Mouse (Mus musculus): Measurements from ENCODE around the gene Rnls. TPM values are rescaled to one million over a fixed set of nuclear protein-coding genes. Genes with fewer than 3 reads are reported as not detected.

Rnls gene
- polyA plus RNA-seq, 2 experiments = 1.0 to 7.3 TPM

DNA sequence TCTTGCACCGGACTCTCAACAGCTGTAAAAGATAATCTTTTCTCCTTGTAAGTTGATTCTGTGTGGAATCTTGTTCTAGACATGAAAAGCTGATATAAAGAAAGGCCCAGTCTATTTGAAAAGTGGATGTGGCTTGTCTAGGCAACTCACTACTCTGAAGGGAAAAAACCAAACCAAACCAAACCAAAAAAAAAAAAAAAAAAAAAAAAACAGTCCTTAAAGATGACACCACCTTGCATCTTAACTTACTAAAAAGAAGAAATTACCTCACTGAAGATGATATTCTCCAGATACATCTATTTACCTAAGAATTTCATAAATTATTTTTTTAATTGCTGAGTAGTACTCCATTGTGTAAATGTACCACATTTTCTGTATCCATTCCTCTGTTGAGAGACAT lies 230.2 kb downstream of the Rnls start:
- H3K9ac ChIP-seq (ENCODE audit: low read depth, low read length, severe bottlenecking) = no peak overlapping the region
- no peak for ATAC-seq (ENCODE audit: low FRiP score, low read depth)
- WGBS = 55% methylated on average over 1 of the region's 1 CpGs

DNA sequence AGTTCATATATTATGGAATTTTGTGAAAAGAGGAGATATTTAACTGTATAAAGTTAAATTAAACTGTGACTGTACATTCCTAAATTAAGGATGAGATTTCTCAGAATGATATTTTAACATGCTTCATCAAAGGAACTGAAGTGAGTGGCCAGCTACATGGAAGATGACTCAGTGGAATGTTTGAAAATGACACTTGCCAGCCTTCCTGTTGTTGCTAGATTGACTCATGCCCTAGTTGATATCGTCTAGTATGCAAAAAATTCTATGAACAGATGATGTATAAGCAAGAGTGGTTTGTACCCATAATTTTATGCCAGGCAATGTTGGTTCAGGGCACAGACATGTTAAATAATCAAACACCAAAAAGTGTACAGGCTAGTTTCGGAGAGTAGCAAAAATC lies 232.2 kb downstream of the Rnls start:
- no peak for TF ChIP-seq POLR2A (IDR thresholded peaks at IDR 0.05; ENCODE audit: borderline replicate concordance, extremely low read depth, insufficient read depth, insufficient read length)
- H3K36me3 ChIP-seq (ENCODE audit: control insufficient read depth, insufficient read depth, low read length) = no peaks in the 10 kb centered on the region
- no peaks in the 10 kb centered on the region for H3K27me3 ChIP-seq (ENCODE audit: control insufficient read depth, insufficient read depth, low read length)
- WGBS = 81% methylated on average over 2 of the region's 2 CpGs
- H3K4me3 ChIP-seq (replicated peaks; ENCODE audit: low read length) = no peak overlapping the region
- DNase-seq (ENCODE audit: low spot score) = no peak
- H3K27ac ChIP-seq (replicated peaks; ENCODE audit: low read depth, low read length) = no peak overlapping the region
- H3K9me3 ChIP-seq (ENCODE audit: control insufficient read depth, low read length) = no peaks in the 10 kb centered on the region
- no peaks in the 10 kb centered on the region for H3K4me1 ChIP-seq (ENCODE audit: control insufficient read depth, insufficient read depth, low read length)
- no peak overlapping the region for H3K4me2 ChIP-seq (replicated peaks; ENCODE audit: low read depth, low read length, severe bottlenecking)
- ATAC-seq (ENCODE audit: low FRiP score, low read depth) = no peak
- H3K9ac ChIP-seq (ENCODE audit: low read depth, low read length, severe bottlenecking) = no peak overlapping the region

More for the DNA sequence above, 230.2 kb downstream of the Rnls start:
- Histone ChIP-seq H3K27me3 (ENCODE audit: control insufficient read depth, insufficient read depth, low read length) (no peaks in the 10 kb centered on the region), H3K4me1 (ENCODE audit: control insufficient read depth, insufficient read depth, low read length) (no peaks in the 10 kb centered on the region), H3K36me3 (ENCODE audit: control insufficient read depth, insufficient read depth, low read length) (no peaks in the 10 kb centered on the region), H3K4me3 (replicated peaks; ENCODE audit: low read length) (no peak overlapping the region), H3K4me2 (replicated peaks; ENCODE audit: low read depth, low read length, severe bottlenecking) (no peak overlapping the region), H3K9me3 (ENCODE audit: control insufficient read depth, low read length) (no peaks in the 10 kb centered on the region), H3K27ac (replicated peaks; ENCODE audit: low read depth, low read length) (no peak overlapping the region)
- no peak for DNase-seq (ENCODE audit: low spot score)
- TF ChIP-seq POLR2A (IDR thresholded peaks at IDR 0.05; ENCODE audit: borderline replicate concordance, extremely low read depth, insufficient read depth, insufficient read length) = no peak

DNA sequence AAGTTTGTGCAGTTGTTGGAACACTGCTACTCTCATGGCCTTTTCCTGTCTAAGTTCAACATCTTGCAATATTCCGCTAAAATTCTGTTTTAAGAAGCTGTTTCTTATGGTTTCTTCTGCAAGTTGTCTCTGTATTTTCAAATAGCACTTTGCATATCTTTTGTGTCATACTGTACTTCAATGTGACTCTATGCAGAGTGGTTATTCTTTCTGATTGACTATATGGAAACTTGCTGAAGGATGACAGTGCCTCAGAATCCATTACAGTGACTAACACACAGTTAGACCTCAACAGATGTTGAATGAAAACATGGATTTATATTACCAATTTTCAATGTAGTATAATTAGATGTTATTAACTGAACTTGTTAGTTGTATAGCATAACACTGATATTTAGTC lies 232.9 kb downstream of the Rnls start:
- Histone ChIP-seq H3K4me3 (replicated peaks; ENCODE audit: low read length) (no peak overlapping the region), H3K36me3 (ENCODE audit: control insufficient read depth, insufficient read depth, low read length) (no peaks in the 10 kb centered on the region), H3K9ac (ENCODE audit: low read depth, low read length, severe bottlenecking) (no peak overlapping the region), H3K9me3 (ENCODE audit: control insufficient read depth, low read length) (no peaks in the 10 kb centered on the region), H3K4me1 (ENCODE audit: control insufficient read depth, insufficient read depth, low read length) (no peaks in the 10 kb centered on the region), H3K27ac (replicated peaks; ENCODE audit: low read depth, low read length) (no peak overlapping the region), H3K4me2 (replicated peaks; ENCODE audit: low read depth, low read length, severe bottlenecking) (no peak overlapping the region), H3K27me3 (ENCODE audit: control insufficient read depth, insufficient read depth, low read length) (no peaks in the 10 kb centered on the region)
- 94% methylated on average over 1 of the region's 1 CpGs for WGBS
- DNase-seq (ENCODE audit: low spot score) = no peak
- ATAC-seq (ENCODE audit: low FRiP score, low read depth) = no peak
- TF ChIP-seq POLR2A (IDR thresholded peaks at IDR 0.05; ENCODE audit: borderline replicate concordance, extremely low read depth, insufficient read depth, insufficient read length) = no peak

DNA sequence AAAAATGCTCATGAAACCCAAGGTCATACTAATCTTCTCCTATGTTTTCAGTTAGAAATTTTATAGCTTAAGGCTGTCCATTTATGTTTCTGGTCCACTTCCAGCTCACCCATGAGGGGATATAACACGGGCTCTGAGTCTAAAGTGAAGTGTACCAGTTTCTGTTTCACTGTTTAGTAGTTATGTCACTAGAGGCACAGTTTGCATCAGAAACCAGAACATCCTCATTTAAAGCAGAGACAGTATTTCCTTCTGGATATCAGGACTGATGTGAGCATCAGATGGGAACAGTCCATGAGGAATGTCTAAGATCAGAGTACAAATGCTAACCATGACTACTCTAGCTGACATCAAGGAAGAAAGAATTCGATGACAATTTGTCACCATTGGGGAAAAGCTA lies 233.9 kb downstream of the Rnls start:
- Histone ChIP-seq H3K4me1 (ENCODE audit: control insufficient read depth, insufficient read depth, low read length) (no peaks in the 10 kb centered on the region), H3K9me3 (ENCODE audit: control insufficient read depth, low read length) (no peaks in the 10 kb centered on the region), H3K4me3 (replicated peaks; ENCODE audit: low read length) (no peak overlapping the region), H3K4me2 (replicated peaks; ENCODE audit: low read depth, low read length, severe bottlenecking) (no peak overlapping the region), H3K9ac (ENCODE audit: low read depth, low read length, severe bottlenecking) (no peak overlapping the region), H3K27me3 (ENCODE audit: control insufficient read depth, insufficient read depth, low read length) (no peaks in the 10 kb centered on the region), H3K27ac (replicated peaks; ENCODE audit: low read depth, low read length) (no peak overlapping the region), H3K36me3 (ENCODE audit: control insufficient read depth, insufficient read depth, low read length) (no peaks in the 10 kb centered on the region)
- WGBS = 79% methylated on average over 2 of the region's 2 CpGs
- DNase-seq (ENCODE audit: low spot score) (no peak), ATAC-seq (ENCODE audit: low FRiP score, low read depth) (no peak)
- TF ChIP-seq POLR2A (IDR thresholded peaks at IDR 0.05; ENCODE audit: borderline replicate concordance, extremely low read depth, insufficient read depth, insufficient read length) = no peak

DNA sequence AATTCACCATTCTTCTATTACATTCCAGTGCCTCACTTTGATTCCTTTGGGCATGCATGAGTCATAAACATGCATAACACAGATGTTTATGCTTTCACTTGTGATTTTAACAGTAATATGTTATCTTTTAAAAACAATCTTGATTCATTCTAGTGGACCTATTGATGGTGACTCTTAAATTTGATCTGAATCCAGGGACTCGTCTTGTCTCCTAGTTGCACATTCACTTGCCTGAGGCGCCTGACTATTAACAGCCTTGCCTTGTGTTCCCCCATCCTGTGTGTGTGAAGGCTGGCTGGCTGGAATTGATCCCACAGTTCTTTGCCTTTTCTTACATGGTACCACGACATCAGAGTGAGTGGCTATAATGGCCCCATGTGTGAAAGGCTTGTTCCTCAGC lies 243.7 kb downstream of the Rnls start:
- no peaks in the 10 kb centered on the region for H3K9me3 ChIP-seq (ENCODE audit: control insufficient read depth, low read length)
- no peaks in the 10 kb centered on the region for H3K4me1 ChIP-seq (ENCODE audit: control insufficient read depth, insufficient read depth, low read length)
- TF ChIP-seq POLR2A (IDR thresholded peaks at IDR 0.05; ENCODE audit: borderline replicate concordance, extremely low read depth, insufficient read depth, insufficient read length) = no peak
- no peak overlapping the region for H3K4me2 ChIP-seq (replicated peaks; ENCODE audit: low read depth, low read length, severe bottlenecking)
- WGBS = 70% methylated on average over 3 of the region's 3 CpGs
- H3K9ac ChIP-seq (ENCODE audit: low read depth, low read length, severe bottlenecking) = no peak overlapping the region
- ATAC-seq (ENCODE audit: low FRiP score, low read depth) = no peak
- DNase-seq (ENCODE audit: low spot score) = no peak
- no peaks in the 10 kb centered on the region for H3K27me3 ChIP-seq (ENCODE audit: control insufficient read depth, insufficient read depth, low read length)
- H3K4me3 ChIP-seq (replicated peaks; ENCODE audit: low read length) = no peak overlapping the region
- no peak overlapping the region for H3K27ac ChIP-seq (replicated peaks; ENCODE audit: low read depth, low read length)
- no peaks in the 10 kb centered on the region for H3K36me3 ChIP-seq (ENCODE audit: control insufficient read depth, insufficient read depth, low read length)

DNA sequence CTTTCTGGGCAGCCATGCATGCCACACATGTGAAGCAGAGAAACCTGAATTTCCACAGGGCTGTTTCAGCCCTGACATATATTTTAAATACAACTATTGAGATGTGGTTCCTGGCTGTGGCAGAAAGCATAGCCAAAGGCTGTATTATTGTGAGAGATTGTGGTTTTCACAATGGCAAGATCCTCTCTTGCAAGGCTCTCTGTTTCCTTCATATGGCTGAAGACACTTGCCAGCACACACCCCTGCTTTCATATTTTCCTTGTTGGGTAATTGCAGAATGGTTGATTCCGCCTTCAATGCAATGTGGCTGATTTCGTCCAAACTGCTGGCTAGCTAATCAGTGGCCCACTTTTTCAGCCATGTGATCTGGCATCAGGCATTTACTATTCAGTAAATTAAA lies 248.9 kb downstream of the Rnls start:
- WGBS = 77% methylated on average over 2 of the region's 2 CpGs
- H3K9ac ChIP-seq (ENCODE audit: low read depth, low read length, severe bottlenecking) = no peak overlapping the region
- ATAC-seq (ENCODE audit: low FRiP score, low read depth) = no peak
- H3K9me3 ChIP-seq (ENCODE audit: control insufficient read depth, low read length) = no peaks in the 10 kb centered on the region
- no peak overlapping the region for H3K4me2 ChIP-seq (replicated peaks; ENCODE audit: low read depth, low read length, severe bottlenecking)
- no peaks in the 10 kb centered on the region for H3K36me3 ChIP-seq (ENCODE audit: control insufficient read depth, insufficient read depth, low read length)
- no peak overlapping the region for H3K27ac ChIP-seq (replicated peaks; ENCODE audit: low read depth, low read length)
- H3K4me1 ChIP-seq (ENCODE audit: control insufficient read depth, insufficient read depth, low read length) = no peaks in the 10 kb centered on the region
- no peak overlapping the region for H3K4me3 ChIP-seq (replicated peaks; ENCODE audit: low read length)
- no peak for DNase-seq (ENCODE audit: low spot score)
- no peaks in the 10 kb centered on the region for H3K27me3 ChIP-seq (ENCODE audit: control insufficient read depth, insufficient read depth, low read length)
- TF ChIP-seq POLR2A (IDR thresholded peaks at IDR 0.05; ENCODE audit: borderline replicate concordance, extremely low read depth, insufficient read depth, insufficient read length) = no peak

All from limb, embryonic 14.5 days (tissue).